Mouse (Mus musculus) forebrain, embryonic 15.5 days (tissue): ENCODE measurements at regions not wholly inside any gene's neighbourhood (a gene's known extent, or its start where the extent isn't known, plus 50 kb on each side); places are given as distances from the start of the nearest gene placed in this dataset.
"Not testable (repeated sequence)": the region's sequence is repeated elsewhere in the genome, so short reads cannot be mapped to it uniquely, and the experiment has no call there.

Experiments
- ATAC-seq: fragments of 200-750 bp; cut with Nextera tagmentation; replicated peaks from 2 replicates; pipeline ENCODE4 v1.8.0; 2017; ENCODE audit warnings: mild to moderate bottlenecking, moderate TSS enrichment, moderate library complexity
- H3K27ac ChIP-seq: fragments of 300-500 bp; sonication (generic); replicated peaks from 2 replicates; pipeline ENCODE4 v1.5.1; 2015; ENCODE audit warnings: mild to moderate bottlenecking, inconsistent platforms
- H3K27me3 ChIP-seq: fragments of 300-500 bp; sonication (generic); 2 replicates; pipeline ENCODE4 v1.6.1; 2015; ENCODE audit warnings: inconsistent platforms
- H3K36me3 ChIP-seq: fragments of 300-500 bp; sonication (generic); 2 replicates; pipeline ENCODE4 v1.6.1; 2015; ENCODE audit warnings: mild to moderate bottlenecking, inconsistent platforms
- H3K4me1 ChIP-seq: fragments of 300-500 bp; sonication (generic); 2 replicates; pipeline ENCODE4 v1.6.1; 2015; ENCODE audit warnings: inconsistent platforms
- H3K4me2 ChIP-seq: fragments of 300-500 bp; sonication (generic); replicated peaks from 2 replicates; pipeline ENCODE4 v1.6.1; 2015; ENCODE audit warnings: mild to moderate bottlenecking, inconsistent platforms
- H3K4me3 ChIP-seq: fragments of 300-500 bp; sonication (generic); 2 replicates; pipeline ENCODE4 v1.5.1; 2015; ENCODE audit warnings: mild to moderate bottlenecking, inconsistent platforms
- H3K9ac ChIP-seq: fragments of 300-500 bp; sonication (generic); replicated peaks from 2 replicates; pipeline ENCODE4 v1.6.1; 2015; ENCODE audit warnings: mild to moderate bottlenecking, inconsistent platforms
- H3K9me3 ChIP-seq: fragments of 300-500 bp; sonication (generic); 2 replicates; pipeline ENCODE4 v1.6.1; 2016; ENCODE audit warnings: inconsistent platforms
- WGBS: fragments of 180-500 bp; shearing (Covaris S2); methylation state at CpG from one replicate; pipeline ENCODE4 v1.1.7; 2015; ENCODE audit warnings: mixed read lengths; 5-methylcytosine and 5-hydroxymethylcytosine counted together

- Histone ChIP-seq H3K27ac (peak overlapping the region; percentile 87), H3K9ac (peak overlapping the region; percentile 7; the same call in 1 of the 2 replicates), H3K4me1 (peaks cover 23% of the 10 kb centered on the region)
- H3K4me3 ChIP-seq, H3K4me2 ChIP-seq, H3K9me3 ChIP-seq, H3K36me3 ChIP-seq, H3K27me3 ChIP-seq: not testable (repeated sequence)
- peak; percentile 93 for ATAC-seq
- WGBS: 7% methylated on average over 2 of the region's 2 CpGs
These were observed 97.7 kb upstream of the Zcchc13 start for GRCm38 (mm10) chrX:103532620-103533199.

DNA sequence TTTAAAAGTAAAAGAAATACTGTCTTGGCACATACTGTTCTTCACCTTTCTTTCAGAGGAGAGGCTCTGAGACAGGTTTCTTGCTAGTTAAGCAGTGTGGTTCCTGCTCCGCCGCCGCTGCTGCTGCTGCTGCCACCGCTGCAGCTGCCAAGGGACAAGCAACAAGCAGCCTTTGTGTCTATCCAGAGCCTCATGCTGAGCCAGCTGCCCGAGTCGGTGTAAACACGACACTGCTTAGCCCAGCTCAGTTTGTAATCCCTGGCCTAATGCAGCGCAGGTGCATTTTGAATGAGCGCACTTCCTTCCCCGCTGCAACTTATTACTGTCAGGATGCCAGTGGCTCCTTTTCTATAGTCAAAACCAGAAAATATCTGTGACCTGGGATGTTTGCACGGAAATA lies 97.1 kb upstream of the Zcchc13 start:
- no peaks in the 10 kb centered on the region for H3K9me3 ChIP-seq
- H3K4me1 ChIP-seq: peaks cover 23% of the 10 kb centered on the region
- H3K27ac ChIP-seq: peak overlapping the region; percentile 87
- H3K9ac ChIP-seq: peak overlapping the region; percentile 7; the same call in 1 of the 2 replicates
- peak overlapping the region; percentile 10; the same call in 1 of the 2 replicates for H3K4me2 ChIP-seq
- WGBS: 3% methylated on average over 11 of the region's 11 CpGs
- peak; percentile 65 for ATAC-seq
- no peaks in the 10 kb centered on the region for H3K36me3 ChIP-seq
- H3K4me3 ChIP-seq: no peak overlapping the region
- H3K27me3 ChIP-seq: no peaks in the 10 kb centered on the region

DNA sequence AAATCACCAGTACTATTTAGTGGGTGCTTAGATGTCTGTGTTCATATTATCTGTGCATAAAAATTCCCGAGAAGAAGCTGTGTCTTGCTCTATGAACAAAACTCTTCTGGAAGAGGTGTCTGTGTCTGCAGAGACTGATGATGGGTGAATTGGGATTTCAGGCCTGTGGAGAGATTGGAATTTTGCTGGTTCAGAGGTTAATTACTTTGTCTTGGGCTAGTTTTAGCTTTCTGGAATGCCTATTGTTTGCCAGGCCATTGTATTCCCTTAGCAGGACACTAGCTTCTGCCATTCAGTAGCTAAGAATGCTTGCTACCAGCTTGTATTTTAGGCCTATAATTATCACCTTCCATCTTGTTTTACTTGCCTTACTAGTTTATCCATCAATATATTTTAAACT lies 96.6 kb upstream of the Zcchc13 start:
- Histone ChIP-seq H3K27ac (peak overlapping the region; percentile 87), H3K4me3 (no peak overlapping the region), H3K9me3 (no peaks in the 10 kb centered on the region), H3K4me1 (peaks cover 23% of the 10 kb centered on the region), H3K9ac (0 out of 2 replicates have a peak overlapping the region, but pooled peaks have one; percentile 7), H3K36me3 (no peaks in the 10 kb centered on the region), H3K4me2 (peak overlapping the region; percentile 10; the same call in 1 of the 2 replicates), H3K27me3 (no peaks in the 10 kb centered on the region)
- ATAC-seq: no peak
- WGBS: 11% methylated on average over 1 of the region's 1 CpGs

GRCm38 (mm10) chrX:103546490-103547202 lies 83.7 kb upstream of the Zcchc13 start:
- Histone ChIP-seq H3K9me3 (no peaks in the 10 kb centered on the region), H3K4me3 (no peak overlapping the region), H3K4me1 (peaks cover 9% of the 10 kb centered on the region), H3K27me3 (no peaks in the 10 kb centered on the region), H3K4me2 (no peak overlapping the region), H3K27ac (no peak overlapping the region), H3K36me3 (no peaks in the 10 kb centered on the region), H3K9ac (no peak overlapping the region)
- 82% methylated on average over 5 of the region's 5 CpGs for WGBS
- no peak for ATAC-seq

- ATAC-seq: 0 out of 2 replicates have a peak, but pooled peaks have one; percentile 12
- no peak overlapping the region for H3K9ac ChIP-seq
- H3K9me3 ChIP-seq: no peaks in the 10 kb centered on the region
- WGBS: 79% methylated on average over 14 of the region's 14 CpGs
- no peak overlapping the region for H3K4me2 ChIP-seq
- no peaks in the 10 kb centered on the region for H3K27me3 ChIP-seq
- no peaks in the 10 kb centered on the region for H3K36me3 ChIP-seq
- H3K4me1 ChIP-seq: peaks cover 14% of the 10 kb centered on the region
- H3K27ac ChIP-seq: peak overlapping the region; percentile 52
- H3K4me3 ChIP-seq: no peak overlapping the region
These were observed 79.1 kb upstream of the Zcchc13 start for GRCm38 (mm10) chrX:103551304-103551703.

- WGBS: 98% methylated on average over 3 of the region's 3 CpGs
These were observed 77.2 kb upstream of the Zcchc13 start for GRCm38 (mm10) chrX:103553196-103553595.

DNA sequence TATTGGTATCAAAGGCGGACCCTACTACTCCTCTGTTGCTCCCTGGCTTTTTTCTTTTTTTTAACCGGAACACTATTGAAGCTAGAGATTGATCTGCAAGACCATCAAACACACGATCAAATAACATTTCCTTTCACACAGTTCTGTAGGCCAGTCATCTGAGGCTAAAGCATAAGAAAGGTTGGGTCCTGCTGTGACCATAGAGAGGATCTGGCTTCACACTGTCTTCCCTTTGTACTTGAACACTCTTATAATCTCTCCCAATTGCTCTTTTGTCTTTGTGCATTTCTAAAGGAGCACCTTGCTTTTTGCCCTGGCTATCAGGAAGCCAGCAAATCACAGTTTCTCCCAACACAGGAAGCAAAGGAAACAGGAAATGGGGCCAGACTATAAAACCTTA lies 76.8 kb upstream of the Zcchc13 start:
- Histone ChIP-seq H3K36me3 (no peaks in the 10 kb centered on the region), H3K9ac (no peak overlapping the region), H3K4me1 (peaks cover 20% of the 10 kb centered on the region), H3K4me2 (no peak overlapping the region), H3K4me3 (no peak overlapping the region), H3K27ac (no peak overlapping the region), H3K27me3 (no peaks in the 10 kb centered on the region), H3K9me3 (no peaks in the 10 kb centered on the region)
- ATAC-seq: no peak
- 87% methylated on average over 3 of the region's 3 CpGs for WGBS

More at GRCm38 (mm10) chrX:103553196-103553595, 77.2 kb upstream of the Zcchc13 start:
- H3K27ac ChIP-seq: no peak overlapping the region
- H3K4me2 ChIP-seq: no peak overlapping the region
- no peak for ATAC-seq
- peaks cover 20% of the 10 kb centered on the region for H3K4me1 ChIP-seq
- no peak overlapping the region for H3K9ac ChIP-seq
- H3K36me3 ChIP-seq: no peaks in the 10 kb centered on the region
- no peaks in the 10 kb centered on the region for H3K27me3 ChIP-seq
- H3K9me3 ChIP-seq: no peaks in the 10 kb centered on the region
- no peak overlapping the region for H3K4me3 ChIP-seq

GRCm38 (mm10) chrX:103555041-103555986 lies 75.1 kb upstream of the Zcchc13 start:
- not testable (repeated sequence) for H3K27me3 ChIP-seq, H3K9ac ChIP-seq, H3K36me3 ChIP-seq, H3K4me2 ChIP-seq, H3K4me3 ChIP-seq, H3K9me3 ChIP-seq
- ATAC-seq: peak; percentile 93
- WGBS: 6% methylated on average over 4 of the region's 5 CpGs
- peak overlapping the region; percentile 80 for H3K27ac ChIP-seq
- peaks cover 20% of the 10 kb centered on the region for H3K4me1 ChIP-seq

- no peak for ATAC-seq
- peak overlapping the region; percentile 75 for H3K27ac ChIP-seq
- peaks cover 16% of the 10 kb centered on the region for H3K4me1 ChIP-seq
- no peak overlapping the region for H3K4me2 ChIP-seq
- no peaks in the 10 kb centered on the region for H3K36me3 ChIP-seq
- H3K27me3 ChIP-seq: no peaks in the 10 kb centered on the region
- H3K4me3 ChIP-seq: no peak overlapping the region
- 34% methylated on average over 4 of the region's 4 CpGs for WGBS
- H3K9ac ChIP-seq: no peak overlapping the region
- no peaks in the 10 kb centered on the region for H3K9me3 ChIP-seq
These were observed 74.3 kb upstream of the Zcchc13 start for GRCm38 (mm10) chrX:103556046-103556445.

DNA sequence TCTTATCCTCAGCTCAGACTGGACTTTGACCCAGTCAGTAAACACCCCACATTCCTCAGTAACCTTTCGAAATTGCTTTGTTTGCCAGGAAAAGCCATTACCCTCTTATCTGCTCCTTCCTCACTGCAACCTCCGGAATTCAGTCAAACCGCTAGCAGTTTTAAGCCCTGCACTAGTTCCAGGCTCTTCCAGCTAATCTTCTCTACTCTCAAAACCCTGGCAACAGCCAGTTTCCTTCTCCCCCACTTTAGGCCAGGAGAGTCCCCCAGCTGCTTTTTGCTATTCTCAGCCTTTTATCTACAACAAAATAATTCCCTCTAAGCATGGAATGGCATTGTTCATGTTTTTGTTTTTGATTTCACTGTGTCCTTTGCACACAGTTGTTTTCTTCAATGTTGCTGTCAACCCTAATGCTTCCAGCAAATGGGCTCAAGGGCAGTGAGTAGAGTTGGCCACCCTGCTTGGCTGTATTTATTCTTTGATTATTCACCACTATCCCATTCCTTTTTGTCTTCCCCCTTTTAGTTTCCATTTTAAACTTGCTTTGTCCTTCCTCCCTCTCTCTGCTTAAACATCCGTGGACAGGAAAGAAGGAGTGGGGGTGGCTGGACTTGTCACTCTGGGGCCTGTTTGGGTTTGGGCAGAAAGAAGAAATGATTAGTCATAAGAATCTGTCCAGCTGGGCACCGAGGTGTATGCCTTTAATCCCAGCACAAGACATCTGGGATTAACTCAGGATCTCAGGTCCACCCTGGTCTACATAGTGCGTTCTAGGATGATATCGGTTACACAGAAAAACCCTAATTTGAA lies 73.5 kb upstream of the Zcchc13 start:
- Histone ChIP-seq H3K27ac (peak overlapping the region; percentile 75), H3K4me1 (peaks cover 11% of the 10 kb centered on the region), H3K4me3 (no peak overlapping the region), H3K27me3 (no peaks in the 10 kb centered on the region), H3K4me2 (no peak overlapping the region), H3K9ac (no peak overlapping the region), H3K9me3 (no peaks in the 10 kb centered on the region), H3K36me3 (no peaks in the 10 kb centered on the region)
- no peak for ATAC-seq
- WGBS: 40% methylated on average over 7 of the region's 7 CpGs

- 0 out of 2 replicates have a peak, but pooled peaks have one; percentile 41 for ATAC-seq
- Histone ChIP-seq H3K27me3 (no peaks in the 10 kb centered on the region), H3K4me1 (peaks cover 11% of the 10 kb centered on the region), H3K9ac (no peak overlapping the region), H3K9me3 (no peaks in the 10 kb centered on the region), H3K36me3 (no peaks in the 10 kb centered on the region), H3K27ac (peak overlapping the region; percentile 75; the same call in 1 of the 2 replicates), H3K4me3 (no peak overlapping the region), H3K4me2 (no peak overlapping the region)
- 53% methylated on average over 4 of the region's 4 CpGs for WGBS
These were observed 72.9 kb upstream of the Zcchc13 start for GRCm38 (mm10) chrX:103557496-103557895.
